Mouse (Mus musculus) activated CD4-positive, CD25-positive, alpha-beta regulatory T cell, adult 4 months (primary cell): ENCODE results near the gene Il11ra1. TPM values are rescaled to one million over a fixed set of nuclear protein-coding genes. Genes with fewer than 3 reads are reported as not detected.
"Not testable (repeated sequence)": the region's sequence is repeated elsewhere in the genome, so short reads cannot be mapped to it uniquely, and the experiment has no call there.

ENCODE experiments used
- ATAC-seq: one replicate; pipeline ENCODE4 v1.8.0; 2017
- polyA plus RNA-seq, 2 experiments: library from polyadenylated mRNA; unstranded; fragments of 100-300 nt; shearing (Covaris generic); gene quantifications; one replicate each; pipeline ENCODE4 v1.2.1; 2017

Il11ra1 gene
- polyA plus RNA-seq, 2 experiments from 2014 or later, result 4.9 to 7.2 TPM

DNA sequence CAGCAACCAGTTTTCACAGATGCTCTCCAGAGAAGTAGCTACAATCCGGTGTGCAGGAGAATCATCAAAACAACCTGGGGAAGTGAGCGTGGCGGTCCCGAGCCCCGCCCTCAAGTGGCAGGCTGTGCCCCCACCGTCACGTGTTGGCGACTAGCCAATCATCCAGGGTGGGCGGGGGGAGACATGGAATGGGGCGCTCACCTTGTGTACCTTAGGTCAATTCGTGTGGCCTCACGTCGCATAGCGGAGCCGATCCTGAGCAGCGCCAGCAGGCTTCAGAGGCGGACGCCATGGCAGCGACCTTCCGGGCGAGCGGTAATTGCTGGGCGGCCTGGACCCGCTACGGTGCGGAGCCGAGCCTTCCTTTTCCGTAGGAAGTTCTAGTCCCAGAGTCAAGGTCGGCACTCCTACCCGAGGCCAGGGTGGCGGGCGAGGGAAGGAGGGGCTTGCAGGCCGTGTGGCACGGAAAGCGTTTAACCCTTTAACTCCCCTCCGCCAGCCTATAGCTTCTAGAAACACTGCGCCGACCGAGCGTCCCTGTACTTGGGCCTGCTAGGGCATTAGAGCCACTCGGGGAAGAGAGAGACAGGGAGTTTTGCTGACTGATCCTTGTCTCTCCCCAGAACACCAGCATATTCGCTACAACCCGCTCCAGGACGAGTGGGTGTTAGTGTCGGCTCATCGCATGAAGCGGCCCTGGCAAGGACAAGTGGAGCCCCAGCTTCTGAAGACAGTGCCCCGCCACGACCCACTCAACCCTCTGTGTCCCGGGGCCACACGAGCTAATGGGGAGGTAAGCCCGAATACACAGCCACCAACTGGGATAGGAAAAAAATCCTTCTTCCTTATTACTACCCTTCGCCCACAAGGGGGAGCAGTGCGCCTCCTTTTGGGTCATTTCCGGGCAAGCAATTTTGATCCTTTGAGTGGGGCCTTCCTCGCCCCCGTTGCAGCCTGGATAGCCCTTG, 55.8 kb downstream of the Il11ra1 start, which contains the start of gene Sigmar1:
TSS of gene Sigmar1 (minus strand) at position 820 of the 968 bp plus-strand sequence.
- ATAC-seq, result peak; percentile 83

DNA sequence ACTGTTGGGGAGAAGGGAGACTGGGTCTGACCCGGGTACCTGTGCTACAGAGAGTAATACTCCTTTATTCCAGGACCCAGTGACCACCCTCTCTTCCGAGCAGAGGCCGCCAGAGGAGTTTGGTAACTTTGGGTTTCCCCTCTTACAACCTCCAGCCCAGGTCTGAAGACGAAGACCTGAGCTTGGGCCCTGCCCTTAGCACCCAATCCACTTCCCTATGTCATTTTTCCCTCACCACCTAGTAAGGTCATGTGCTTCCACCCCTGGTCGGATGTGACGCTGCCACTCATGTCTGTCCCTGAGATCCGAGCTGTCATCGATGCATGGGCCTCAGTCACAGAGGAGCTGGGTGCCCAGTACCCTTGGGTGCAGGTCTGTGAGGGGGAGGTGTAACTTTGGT, 56.7 kb downstream of the Il11ra1 start:
- no peak for ATAC-seq

DNA sequence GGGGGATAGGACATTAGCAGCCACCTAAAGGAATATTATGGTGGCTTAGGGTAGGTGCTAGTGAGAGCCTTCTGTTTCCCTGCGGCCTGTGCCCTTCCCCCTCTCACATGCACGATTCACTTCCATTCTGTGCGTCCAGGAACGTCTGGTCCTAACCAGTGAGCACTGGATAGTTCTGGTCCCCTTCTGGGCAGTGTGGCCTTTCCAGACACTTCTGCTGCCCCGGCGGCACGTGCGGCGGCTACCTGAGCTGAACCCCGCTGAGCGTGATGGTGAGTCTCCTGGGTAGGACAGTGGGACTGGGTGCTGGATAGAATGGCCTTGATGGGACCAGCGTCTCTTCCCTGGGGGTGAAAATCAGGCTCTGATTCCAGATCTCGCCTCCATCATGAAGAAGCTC, 57.5 kb downstream of the Il11ra1 start:
- ATAC-seq, result no peak

DNA sequence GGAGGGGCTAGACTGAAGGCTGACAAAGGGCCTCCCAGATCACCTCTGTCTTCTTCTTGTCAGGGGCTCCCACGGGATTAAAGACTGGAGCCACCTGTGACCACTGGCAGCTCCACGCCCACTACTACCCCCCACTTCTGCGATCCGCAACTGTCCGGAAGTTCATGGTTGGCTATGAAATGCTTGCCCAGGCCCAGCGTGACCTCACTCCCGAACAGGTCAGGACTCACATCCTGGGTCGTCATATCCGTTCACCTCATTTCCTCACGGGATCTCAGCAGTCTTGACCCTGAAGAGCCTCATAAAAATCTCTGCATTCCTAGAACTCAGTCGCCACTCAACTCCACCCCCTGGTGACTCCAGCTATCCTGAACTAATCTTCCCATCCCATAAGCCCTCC, 58.2 kb downstream of the Il11ra1 start:
- no peak for ATAC-seq

DNA sequence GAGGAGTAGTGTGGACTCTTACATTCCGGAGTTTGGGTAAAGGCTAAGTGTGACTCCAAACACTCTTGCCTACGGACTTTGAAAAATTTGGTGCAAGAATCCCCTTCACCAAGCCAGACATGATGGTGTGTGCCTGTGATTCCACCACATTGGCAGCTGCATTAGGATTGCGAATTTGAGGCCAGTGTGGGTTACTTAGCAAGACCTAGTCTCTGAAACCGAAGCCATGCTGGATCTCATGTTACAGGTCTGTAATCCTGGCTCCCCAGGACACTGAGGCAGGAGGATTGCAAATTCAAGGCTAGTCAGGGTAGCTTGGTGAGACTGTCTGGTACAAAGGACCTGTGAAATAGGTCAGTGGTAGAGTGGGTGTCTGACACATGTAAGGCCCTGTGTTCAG, 58.9 kb downstream of the Il11ra1 start:
- no peak for ATAC-seq

DNA sequence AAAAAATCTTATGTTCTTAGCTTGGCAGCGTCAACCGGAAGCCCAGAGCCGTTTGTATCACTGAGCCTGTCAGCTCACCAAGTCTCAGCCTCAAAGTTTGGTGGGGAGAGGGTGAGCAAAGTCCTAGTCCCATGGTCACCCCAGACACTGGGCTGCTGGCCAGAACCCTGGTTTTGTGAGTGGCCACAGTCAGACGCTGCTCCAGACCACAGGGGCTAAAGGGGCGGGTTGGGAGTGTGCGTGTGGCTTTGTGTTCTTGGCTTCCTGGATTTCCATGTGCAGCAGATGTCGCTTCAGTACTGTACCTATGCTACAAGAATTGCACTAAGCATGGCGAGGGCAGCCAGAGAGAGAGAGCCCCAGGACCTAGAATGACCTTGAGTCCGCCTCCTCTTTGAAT, 59.4 kb downstream of the Il11ra1 start:
- no peak for ATAC-seq

DNA sequence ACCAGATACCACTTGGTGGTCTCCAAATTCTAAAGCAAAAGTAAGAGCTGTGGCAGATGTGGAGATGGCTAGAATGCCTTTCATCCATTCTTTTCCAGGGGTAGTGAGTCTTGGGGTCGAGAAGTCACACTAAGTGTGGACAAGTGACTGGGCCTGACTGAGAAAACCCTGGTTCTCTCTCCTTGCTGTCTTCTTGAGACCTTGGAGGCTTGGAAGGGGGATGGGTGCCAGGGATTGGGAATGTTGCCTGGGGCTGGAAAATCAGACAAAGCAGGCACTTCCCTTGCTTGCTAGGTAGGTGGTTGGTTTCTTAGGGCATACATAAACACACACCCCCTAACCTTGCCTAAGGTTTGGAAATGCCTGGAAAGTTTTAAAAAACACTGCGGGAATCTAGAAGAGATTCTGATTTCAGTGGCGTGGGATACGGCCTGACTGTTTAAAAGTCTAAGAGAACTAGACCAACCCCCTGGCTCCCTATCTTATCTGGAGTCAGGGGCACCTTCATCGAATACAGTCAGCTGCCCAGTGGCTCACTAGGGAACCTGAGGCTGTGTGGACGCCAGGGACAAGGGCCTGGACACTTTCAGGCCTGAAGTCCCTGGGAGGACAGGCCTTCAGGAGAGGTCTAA, 60.0 kb downstream of the Il11ra1 start:
- no peak for ATAC-seq

DNA sequence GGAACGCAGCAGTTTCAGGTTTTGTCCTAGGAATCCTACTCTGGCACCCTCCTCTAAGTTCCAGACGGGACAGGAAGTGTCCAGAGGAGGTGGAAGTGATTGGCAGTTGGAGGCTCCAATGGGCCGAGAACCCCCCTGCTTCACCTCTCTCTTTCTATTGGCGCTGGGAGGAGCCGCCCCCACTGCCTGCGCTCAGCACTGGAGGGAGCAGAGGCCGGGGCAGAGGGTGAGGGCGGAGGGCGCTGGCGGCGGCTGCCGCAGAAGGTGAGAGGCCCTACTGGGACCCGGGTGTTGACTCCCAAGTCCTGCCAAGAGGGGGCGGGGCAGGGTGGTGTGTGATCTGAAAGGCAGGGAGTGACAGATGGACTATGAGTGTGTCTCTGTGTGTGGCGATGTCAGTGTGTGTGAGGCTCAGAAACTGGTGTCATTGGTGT, 60.5 kb downstream of the Il11ra1 start:
- ATAC-seq, result no peak

DNA sequence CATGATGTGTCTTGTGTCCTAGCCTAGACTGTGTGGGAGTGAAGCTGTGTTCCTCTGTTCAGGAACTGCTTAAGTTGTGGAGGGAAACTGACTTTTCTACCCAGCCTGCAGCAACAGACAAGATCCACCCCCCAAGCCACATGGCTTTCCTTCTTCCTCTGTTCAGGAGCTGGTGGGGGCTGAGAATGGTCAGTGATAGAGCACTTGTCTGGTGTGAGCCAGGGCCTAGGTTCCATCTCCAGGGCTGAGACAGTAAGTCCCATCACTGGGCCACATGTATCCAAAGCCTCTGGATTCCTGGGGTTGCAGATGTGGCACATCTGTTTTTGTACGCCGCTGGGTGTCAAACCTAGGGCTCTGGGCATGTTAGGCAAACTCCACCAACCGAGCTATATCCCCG, 61.1 kb downstream of the Il11ra1 start:
- no peak for ATAC-seq

DNA sequence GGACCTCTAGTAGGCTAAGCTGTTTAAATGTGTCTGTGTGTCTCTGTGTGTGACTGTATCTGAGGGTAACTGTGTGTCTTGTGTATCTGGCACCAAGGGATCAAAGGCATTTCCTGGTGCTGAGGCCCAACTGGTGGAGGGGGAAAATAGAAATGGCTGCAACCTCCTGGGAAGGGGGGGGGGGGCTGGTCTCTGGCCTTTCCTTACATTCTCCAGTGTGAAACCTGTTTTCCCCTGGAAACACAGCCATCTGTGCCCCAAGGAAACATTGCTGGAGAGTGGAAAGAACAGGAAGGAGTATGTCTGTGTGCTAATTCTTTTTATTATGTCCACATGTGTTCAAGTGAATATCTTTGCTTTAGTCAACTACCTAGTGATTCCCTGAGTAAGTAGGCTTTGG, 61.9 kb downstream of the Il11ra1 start:
- no peak for ATAC-seq

DNA sequence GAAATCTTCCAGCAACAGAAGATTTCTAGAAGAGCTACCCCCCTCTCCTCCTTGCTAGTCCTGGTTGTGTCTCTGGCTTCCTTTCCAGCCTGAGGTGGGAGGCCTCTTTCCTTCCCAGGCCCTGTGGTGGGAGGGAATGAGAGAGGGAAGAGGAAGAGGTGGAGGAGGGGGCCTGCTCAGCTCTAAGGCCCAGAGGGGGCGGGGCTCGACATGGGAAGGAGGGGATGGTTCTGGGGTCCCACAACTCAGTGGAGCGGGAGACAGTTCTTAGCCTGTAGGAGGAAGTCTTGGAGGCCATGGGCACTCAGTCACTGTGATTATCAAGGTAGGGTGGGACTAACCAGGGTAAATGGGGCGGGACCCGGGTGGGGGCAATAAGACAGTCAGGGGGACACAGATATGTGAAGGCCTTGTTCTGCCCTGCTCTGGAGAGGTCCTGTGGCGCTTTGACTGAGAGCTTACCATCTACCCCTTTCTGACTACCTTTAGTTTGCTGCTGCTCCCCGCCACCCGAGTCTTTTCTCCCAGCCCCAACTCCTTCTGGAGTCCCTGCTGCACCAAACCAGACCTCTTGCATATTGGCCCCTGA, 62.4 kb downstream of the Il11ra1 start:
- no peak for ATAC-seq

DNA sequence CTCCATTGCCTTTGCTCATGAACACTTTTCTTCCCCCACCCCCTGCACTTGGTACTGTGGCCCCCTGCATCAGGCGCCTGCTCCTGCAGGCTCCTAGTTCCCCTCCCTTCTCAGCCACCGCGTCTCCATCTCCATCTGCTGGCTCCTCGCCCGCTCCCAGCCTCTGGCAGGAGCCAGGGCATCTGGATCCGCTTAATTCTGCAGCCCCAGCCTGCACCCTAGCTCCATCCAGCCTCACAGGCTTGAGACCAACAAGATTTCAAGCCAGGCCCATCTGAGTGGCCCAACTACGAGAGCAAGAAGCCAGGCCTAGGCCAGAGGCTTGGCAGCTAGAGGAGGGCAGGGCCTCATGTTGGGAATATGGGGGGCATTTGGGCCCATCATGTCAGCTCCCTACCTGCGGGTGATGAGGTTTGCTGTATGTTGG, 62.9 kb downstream of the Il11ra1 start:
- ATAC-seq, result not testable (repeated sequence)

DNA sequence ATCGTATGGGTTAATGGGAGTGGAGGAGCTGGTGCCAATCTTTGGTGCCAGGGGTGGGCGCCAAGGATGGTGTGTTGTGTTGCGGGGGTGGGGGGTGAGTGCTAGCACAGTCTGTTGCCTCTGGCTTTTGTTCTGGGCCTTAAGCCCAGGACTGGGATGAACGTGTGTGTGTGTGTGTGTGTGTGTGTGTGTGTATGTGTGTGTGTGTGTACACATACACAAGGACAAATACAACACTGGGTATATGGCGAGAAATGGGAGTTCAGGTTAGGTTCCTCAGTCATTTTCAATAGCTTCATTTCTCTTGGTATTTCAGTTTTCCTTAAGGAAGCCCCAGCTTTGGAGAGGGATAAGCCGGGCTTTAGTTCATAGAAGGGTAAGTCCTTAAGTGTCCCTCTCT, 63.4 kb downstream of the Il11ra1 start:
- not testable (repeated sequence) for ATAC-seq

DNA sequence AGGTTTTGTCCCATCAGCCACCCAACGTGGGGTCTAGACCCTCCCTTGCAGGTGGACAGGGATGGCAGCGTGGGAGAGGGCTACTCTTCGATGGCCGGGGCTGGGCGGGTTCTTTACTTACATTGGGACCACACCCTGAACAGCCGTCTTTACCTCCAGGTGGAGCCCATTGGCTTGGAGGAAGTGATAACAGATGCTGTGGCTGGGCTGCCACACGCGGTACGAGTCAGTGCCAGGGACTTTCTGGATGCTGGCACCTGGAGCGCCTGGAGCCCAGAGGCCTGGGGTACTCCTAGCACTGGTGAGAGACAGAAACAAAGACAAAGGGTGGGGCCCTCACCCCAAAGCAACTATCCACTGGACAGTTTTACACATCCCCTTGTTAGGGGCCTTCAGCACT, 67.5 kb downstream of the Il11ra1 start:
- ATAC-seq, result not testable (repeated sequence)

DNA sequence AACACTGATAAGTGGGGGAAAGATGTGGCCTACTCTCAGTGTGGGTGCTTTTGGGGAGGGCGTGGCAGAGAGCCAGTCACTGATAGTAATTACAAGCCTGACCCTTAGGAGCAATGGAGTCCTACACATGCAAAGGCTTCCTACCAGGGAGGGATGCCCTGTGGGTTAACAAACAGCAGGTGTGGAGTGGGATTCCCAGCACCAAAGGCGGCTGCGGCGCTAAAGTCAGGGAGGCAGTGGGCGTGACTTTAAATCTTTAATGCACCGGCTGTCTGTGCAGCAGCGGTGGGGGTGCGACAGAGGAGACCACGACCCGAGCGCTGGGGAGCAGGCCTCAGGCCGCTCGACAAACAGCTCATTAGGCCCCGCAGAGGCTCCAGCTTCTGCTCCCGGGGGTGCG, 73.2 kb downstream of the Il11ra1 start:
- ATAC-seq, result not testable (repeated sequence)

DNA sequence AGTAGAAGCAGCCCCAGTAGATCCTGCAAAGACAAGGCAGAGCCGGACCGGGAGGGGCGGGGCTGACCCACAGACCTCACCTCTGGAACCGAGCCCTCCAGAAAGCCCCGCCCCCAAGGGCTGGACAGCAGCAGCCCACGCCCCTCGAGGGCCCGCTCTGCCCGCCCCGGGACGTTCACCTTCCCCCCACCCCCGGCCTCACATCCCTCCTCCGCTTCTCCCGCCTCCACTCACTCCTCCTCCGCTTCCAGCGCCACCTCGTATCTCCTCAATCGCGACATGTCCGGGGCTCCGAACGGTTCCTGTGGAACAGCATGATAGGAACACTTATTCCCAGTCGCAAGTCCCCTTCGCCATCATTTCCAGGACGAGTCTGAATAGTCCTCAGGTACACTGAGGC, 73.7 kb downstream of the Il11ra1 start:
- ATAC-seq, result not testable (repeated sequence)

DNA sequence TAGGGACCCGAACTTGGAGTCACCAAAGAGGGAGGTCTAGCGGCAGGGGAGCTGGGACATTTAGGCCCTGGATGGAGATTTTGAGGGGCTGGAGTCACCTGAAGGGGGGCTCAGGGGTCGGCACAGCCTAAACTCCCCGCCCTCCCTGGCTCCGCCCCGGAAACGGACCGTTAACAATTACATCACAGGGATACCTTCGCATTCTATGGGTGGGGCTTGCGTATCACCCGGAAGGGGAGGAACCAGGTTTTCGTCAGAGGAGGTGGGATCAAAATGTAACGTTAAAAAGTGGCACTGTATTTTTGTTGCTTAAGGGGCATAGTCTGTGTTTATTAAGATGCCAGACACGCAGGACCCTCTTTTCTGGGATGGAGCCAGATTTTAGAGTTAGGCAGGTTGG, 74.2 kb downstream of the Il11ra1 start, which contains the start of gene Ccl27a:
TSS of gene Ccl27a (minus strand) at position 246 of the 400 bp plus-strand sequence.
- not testable (repeated sequence) for ATAC-seq

DNA sequence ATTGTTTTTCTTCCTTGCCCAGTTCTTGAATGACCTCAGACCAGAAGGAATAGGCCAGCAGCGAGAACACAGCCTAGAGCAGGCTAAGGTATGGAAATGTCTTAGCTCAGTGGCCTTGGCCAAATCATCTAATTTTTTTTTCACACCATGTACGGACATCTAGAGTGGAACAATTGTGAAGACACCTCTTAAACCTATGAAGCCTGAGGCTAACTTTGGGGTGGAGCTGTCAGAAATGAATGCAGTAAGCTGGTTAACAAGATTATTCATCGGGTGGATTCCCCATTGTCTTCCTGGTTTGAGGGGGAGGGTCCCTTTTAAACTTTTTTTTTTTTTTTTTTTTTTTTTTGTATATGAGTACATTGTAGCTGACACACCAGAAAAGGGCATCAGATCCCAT, 74.7 kb downstream of the Il11ra1 start:
- ATAC-seq, result not testable (repeated sequence)

DNA sequence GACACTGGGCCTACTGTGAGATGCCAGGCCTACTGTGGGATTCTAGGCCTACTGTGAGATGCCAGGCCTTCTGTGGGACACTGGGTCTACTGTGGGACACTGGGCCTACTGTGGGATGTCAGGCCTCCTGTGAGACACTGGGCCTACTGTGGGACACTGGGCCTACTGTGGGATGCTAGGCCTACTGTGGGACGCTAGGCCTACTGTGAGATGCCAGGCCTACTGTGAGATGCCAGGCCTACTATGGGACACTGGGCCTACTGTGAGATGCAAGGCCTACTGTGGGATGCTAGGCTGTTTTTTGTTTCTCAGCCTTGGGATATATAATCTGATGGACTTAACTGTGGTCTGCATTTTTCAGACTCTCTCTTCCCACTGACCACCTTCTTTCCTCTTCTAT, 76.1 kb downstream of the Il11ra1 start:
- ATAC-seq, result not testable (repeated sequence)

DNA sequence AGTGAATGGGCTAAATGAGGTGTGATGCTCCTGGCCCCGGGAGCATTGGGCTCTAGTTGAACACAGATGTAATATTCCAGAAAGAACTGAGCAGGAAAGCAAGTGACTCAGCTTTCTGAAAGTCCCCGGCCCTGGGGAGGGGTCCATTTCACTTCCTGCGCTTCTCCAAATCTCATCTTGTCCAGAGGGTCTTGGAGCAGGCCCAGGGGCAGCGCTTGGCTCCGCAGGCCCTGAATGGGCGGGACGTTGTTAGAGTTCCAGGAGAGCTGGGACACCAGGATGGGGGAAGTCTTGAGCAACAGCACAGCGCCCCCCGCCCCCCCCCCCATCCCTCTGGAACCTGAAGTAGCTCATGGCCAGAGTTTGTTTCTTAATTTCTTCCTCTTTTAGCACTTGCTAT, 81.5 kb downstream of the Il11ra1 start:
- ATAC-seq, result not testable (repeated sequence)

DNA sequence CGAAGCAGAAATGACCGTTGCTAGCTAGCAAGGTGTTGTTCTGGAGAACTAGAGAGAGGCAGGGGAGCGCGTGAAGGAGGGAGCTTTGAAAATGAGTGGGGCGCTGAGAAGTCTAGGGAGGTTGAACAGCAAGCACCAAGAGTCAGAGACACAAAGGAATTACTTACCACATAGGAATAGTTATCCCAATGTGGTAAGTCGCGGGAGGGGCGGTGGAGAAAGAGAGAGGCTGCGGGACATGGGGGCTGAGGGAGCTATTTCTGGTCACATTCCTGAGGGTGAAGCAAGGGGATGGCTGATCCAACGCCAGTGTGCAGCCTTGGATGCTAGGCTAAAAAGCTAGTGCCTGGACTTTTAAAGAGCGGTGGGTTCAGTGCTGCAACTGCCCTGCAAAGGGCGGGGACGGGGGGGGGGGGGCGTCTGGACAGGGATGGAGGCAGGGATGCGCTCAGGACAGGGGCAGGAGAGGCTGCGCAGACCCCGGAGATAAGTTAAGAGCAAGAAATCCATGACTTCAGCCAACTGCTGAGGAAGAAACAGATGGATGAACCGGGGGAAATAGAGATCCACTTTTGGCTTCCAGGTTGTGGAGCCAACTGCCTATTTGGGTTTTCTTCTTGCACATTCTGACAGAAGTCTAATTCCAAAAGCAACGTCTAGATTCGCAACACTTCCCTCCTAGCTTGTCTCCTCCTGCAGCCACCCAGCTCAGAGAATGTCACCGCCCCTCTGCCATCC, 82.1 kb downstream of the Il11ra1 start:
- ATAC-seq, result not testable (repeated sequence)

DNA sequence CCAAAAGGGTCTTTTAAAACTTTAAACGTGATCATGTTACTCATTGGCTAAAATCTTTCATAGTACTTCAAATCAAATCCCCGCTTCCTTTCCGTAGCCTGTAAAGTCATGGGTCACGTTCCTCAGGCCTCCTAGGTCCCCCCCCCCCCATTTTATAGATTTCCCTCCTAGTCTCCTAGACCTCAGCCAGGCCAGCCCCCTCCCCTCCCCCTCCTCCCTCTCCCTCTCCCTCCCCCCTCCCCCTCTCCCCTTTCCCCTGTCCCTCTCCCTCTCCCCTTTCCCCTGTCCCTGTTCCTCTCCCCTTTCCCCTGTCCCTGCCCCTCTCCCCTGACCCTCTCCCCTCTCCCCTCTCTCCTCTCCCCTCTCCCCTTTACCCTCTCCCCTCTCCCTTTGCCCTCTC, 82.9 kb downstream of the Il11ra1 start:
- ATAC-seq, result not testable (repeated sequence)
